Mouse (Mus musculus) bone marrow macrophage, adult 2 months (primary cell): ENCODE measurements around the gene Nbea.

Source experiments
- CTCF ChIP-seq: IDR thresholded peaks from 2 replicates; pipeline ENCODE4 v1.5.1; 2012; ENCODE audit warnings: low read depth, mild to moderate bottlenecking, low read length, moderate library complexity
- POLR2A ChIP-seq: IDR thresholded peaks from 2 replicates; pipeline ENCODE4 v1.6.1; 2012; ENCODE audit warnings: mild to moderate bottlenecking, low read depth, low read length, borderline replicate concordance

GRCm38 (mm10) chr3:56079015-56079612 is 104.4 kb downstream of the Nbea start:
- TF ChIP-seq POLR2A (no peak), CTCF (no peak)
